Mouse (Mus musculus) cortical plate, adult 2 months (tissue): ENCODE results near the gene Hapln4.

Experiments used
- CTCF ChIP-seq: fragments of 200-500 bp; IDR thresholded peaks from 2 replicates; pipeline ENCODE4 v1.5.1; 2011; ENCODE audit warnings: mild to moderate bottlenecking, control low read depth, low read length; ENCODE audit not compliant: insufficient read depth; ENCODE audit errors: extremely low read depth
- POLR2A ChIP-seq: fragments of 200-500 bp; IDR thresholded peaks from 2 replicates; pipeline ENCODE4 v1.6.1; 2011; ENCODE audit warnings: mild to moderate bottlenecking, low read length, control low read depth; ENCODE audit not compliant: insufficient read depth; ENCODE audit errors: extremely low read depth

GRCm38 (mm10) chr8:70089296-70089960 is 6.2 kb downstream of the Hapln4 start:
- TF ChIP-seq POLR2A, result no peak
- no peak for TF ChIP-seq CTCF
